Mouse (Mus musculus) thymus, adult 2 months (tissue): ENCODE measurements around the gene Stk10. TPM values are rescaled to one million over a fixed set of nuclear protein-coding genes. Genes with fewer than 3 reads are reported as not detected.

Experiments
- DNase-seq: peaks from one replicate; pipeline ENCODE4 v3.0.0; 2021
- H3K27ac ChIP-seq: fragments of 200-500 bp; 2 replicates; pipeline ENCODE4 v1.5.1; 2012; ENCODE audit warnings: low read length, control low read depth; ENCODE audit not compliant: control insufficient read depth, insufficient read depth
- H3K27me3 ChIP-seq: fragments of 200-500 bp; 2 replicates; pipeline ENCODE4 v1.6.1; 2012; ENCODE audit warnings: mild to moderate bottlenecking, low read length, moderate library complexity, mixed read lengths; ENCODE audit not compliant: control insufficient read depth, insufficient read depth
- H3K36me3 ChIP-seq: fragments of 200-500 bp; 2 replicates; pipeline ENCODE4 v1.6.1; 2012; ENCODE audit warnings: mild to moderate bottlenecking, low read length, moderate library complexity; ENCODE audit not compliant: control insufficient read depth, insufficient read depth
- H3K4me1 ChIP-seq: fragments of 200-500 bp; replicated peaks from 2 replicates; pipeline ENCODE4 v1.6.1; 2012; ENCODE audit warnings: low read length; ENCODE audit not compliant: control insufficient read depth, insufficient read depth
- H3K4me3 ChIP-seq: fragments of 200-500 bp; 2 replicates; pipeline ENCODE4 v1.5.1; 2012; ENCODE audit warnings: mild to moderate bottlenecking, low read length, control low read depth, moderate library complexity; ENCODE audit not compliant: control insufficient read depth, insufficient read depth
- CTCF ChIP-seq: fragments of 200-500 bp; IDR thresholded peaks from 2 replicates; pipeline ENCODE4 v1.5.1; 2012; ENCODE audit warnings: mild to moderate bottlenecking, control low read depth, low read length, moderate library complexity, borderline replicate concordance; ENCODE audit not compliant: control insufficient read depth, poor library complexity, insufficient read depth; ENCODE audit errors: extremely low read depth
- POLR2A ChIP-seq: fragments of 200-500 bp; IDR thresholded peaks from 2 replicates; pipeline ENCODE4 v1.6.1; 2012; ENCODE audit warnings: mild to moderate bottlenecking, low read length, control low read depth, moderate library complexity; ENCODE audit not compliant: control insufficient read depth, poor library complexity, insufficient read depth; ENCODE audit errors: extremely low read depth
- WGBS: fragments of 180-500 bp; shearing (Covaris S2); methylation state at CpG from one replicate; pipeline ENCODE4 v1.1.7; 2018; 5-methylcytosine and 5-hydroxymethylcytosine counted together
- polyA plus RNA-seq: library from polyadenylated mRNA; depleted of rRNA; stranded (reverse); fragments of >200 nt; gene quantifications from 2 replicates; pipeline ENCODE4 v1.2.3, GENCODE M21; 2012

Stk10 gene
- polyA plus RNA-seq, 1 experiment = 50.3 TPM

DNA sequence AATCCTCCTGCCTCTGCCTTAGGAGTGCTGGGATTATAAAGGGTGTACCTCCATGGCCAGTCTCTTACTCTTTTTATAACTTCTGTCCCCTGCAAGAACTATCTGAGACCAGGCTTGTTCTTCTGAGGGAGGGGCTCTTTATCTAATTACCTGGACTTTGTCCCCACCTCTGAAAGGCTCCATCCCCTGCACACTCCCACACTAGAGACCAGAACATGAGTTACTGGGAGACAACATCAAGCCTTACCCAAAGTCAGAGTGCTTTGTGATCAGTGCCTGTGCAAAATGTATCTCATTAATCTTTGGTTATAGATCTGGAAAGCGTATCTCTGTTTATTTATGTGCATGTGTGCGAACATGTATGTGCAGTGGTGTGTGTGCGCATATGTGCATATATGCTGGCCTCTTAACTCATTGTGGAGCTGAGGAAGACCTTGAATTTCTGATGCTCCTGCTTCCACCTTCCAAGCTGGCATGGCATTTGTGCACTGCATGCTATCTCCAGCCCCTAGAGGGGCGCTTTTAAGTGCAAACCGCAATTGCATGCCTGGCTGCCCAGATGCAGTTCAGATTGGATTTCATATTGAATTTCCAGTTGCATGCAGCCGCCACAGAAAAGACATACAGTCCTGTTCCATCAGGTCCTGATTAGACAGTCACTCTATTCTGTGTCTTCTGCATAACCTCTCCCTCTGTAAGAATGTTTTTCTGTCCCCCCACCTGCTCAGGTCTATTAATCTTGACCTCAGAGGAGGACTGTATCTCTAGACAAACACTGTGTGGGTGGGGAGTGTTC lies 43.1 kb downstream of the Stk10 start:
- WGBS = 95% methylated on average over 6 of the region's 6 CpGs
- peaks cover 15% of the 10 kb centered on the region for H3K4me1 ChIP-seq

DNA sequence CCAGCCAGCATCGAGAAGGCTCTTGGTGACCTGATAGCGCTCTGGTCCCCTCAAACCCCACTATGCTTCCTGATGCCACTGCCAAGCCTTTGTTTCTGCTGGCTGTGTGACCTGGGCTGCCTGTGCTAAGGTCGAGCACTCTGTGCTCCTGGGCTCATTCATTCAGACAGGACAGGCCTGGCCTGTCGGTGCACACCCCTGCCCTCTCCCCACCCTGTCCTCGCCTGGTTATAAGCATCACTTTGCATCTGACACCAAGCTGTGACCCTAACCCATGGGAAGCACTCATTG lies 43.6 kb downstream of the Stk10 start:
- Histone ChIP-seq H3K4me1 (peaks cover 19% of the 10 kb centered on the region), H3K36me3 (peaks cover 9% of the 10 kb centered on the region; the same call in 1 of the 2 replicates), H3K27ac (no peak overlapping the region), H3K27me3 (no peaks in the 10 kb centered on the region), H3K4me3 (no peak overlapping the region)
- DNase-seq = no peak
- TF ChIP-seq CTCF (no peak), POLR2A (no peak)
- 91% methylated on average over 5 of the region's 5 CpGs for WGBS

More for the DNA sequence above, 43.1 kb downstream of the Stk10 start:
- no peak overlapping the region for H3K4me3 ChIP-seq
- no peaks in the 10 kb centered on the region for H3K27me3 ChIP-seq
- no peak for DNase-seq
- peaks cover 9% of the 10 kb centered on the region; the same call in 1 of the 2 replicates for H3K36me3 ChIP-seq
- TF ChIP-seq POLR2A = no peak
- no peak for TF ChIP-seq CTCF
- no peak overlapping the region for H3K27ac ChIP-seq

DNA sequence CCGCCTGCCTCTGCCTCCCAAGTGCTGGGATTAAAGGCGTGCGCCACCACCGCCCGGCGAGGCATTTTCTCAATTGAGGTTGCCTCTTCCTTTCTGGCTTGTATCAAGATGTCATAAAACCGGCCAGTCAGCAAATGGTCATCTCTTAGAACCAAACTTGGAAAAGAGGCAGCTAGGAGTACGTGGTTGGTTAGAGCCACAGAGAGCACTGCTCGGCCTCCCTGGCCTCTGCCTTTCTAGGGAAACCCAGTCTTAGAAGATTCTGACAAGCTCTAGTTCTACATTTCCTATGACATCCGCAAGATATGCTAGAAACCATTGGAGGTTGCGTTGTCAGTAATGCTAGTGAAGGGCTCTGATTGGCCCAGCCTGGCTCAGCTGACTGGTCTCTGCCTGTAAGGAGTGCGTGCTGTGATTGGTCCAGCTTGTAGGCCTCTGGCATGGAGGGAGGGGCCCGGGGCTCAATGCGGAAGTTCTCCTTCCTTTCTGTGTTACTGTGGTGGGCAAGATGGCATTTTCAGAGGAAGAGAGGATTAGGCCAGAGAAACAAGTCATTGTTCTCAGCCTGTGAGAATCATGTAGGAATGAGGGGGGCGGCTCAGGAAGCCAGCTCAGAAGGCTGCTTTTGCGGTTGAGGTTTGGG lies 47.3 kb downstream of the Stk10 start:
- Histone ChIP-seq H3K4me3 (peak overlapping the region; percentile 8; the same call in 1 of the 2 replicates), H3K4me1 (peaks cover 30% of the 10 kb centered on the region), H3K36me3 (peaks cover 4% of the 10 kb centered on the region; the same call in 1 of the 2 replicates), H3K27me3 (no peaks in the 10 kb centered on the region), H3K27ac (peak overlapping the region; percentile 56)
- DNase-seq = peak; percentile 62
- 63% methylated on average over 16 of the region's 16 CpGs for WGBS
- TF ChIP-seq POLR2A = no peak
- TF ChIP-seq CTCF = no peak

DNA sequence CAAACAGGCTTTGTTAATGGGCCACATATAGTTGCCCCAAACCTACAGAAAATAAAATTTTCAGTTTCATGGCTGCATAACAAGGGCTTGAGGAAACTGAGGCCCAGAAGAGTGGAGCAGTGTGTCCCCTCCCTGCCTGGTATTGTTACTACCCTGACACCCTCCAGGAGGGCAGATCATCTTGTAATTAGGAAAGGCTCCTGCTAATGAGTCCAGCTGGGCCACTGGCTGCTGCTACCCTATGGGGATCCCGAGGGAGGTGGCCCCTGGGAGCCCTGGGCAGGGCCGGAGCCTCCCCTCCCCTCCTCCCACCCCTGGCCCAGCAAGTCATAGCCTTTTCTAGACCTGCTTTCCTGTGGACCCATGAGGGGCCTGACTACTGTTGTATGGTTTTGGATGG lies 47.9 kb downstream of the Stk10 start:
- H3K4me3 ChIP-seq = no peak overlapping the region
- H3K4me1 ChIP-seq = peaks cover 30% of the 10 kb centered on the region
- H3K27me3 ChIP-seq = no peaks in the 10 kb centered on the region
- no peak for TF ChIP-seq POLR2A
- DNase-seq = no peak
- H3K27ac ChIP-seq = peak overlapping the region; percentile 56
- WGBS = 97% methylated on average over 2 of the region's 2 CpGs
- peaks cover 1% of the 10 kb centered on the region; the same call in 1 of the 2 replicates for H3K36me3 ChIP-seq

DNA sequence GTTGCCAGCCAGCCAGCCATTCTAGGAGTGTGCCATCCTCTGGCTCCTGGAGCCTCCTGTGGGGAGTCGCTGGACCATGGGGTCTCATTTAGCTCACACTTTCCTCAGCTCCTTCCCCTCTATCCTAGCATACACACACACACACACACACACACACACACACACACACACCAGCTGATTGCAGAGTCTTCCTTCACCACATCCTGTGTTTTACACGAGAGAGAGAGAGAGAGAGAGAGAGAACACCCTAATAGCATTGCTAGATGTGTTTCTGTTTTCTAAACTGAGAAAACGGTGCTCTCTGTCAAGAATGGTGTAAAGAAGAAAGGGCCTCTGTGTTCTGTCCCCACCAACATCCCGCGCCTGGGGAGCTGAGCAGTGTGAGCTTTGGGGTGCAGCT lies 49.7 kb downstream of the Stk10 start:
- TF ChIP-seq POLR2A (no peak), CTCF (no peak)
- no peak overlapping the region for H3K4me3 ChIP-seq
- peaks cover 38% of the 10 kb centered on the region for H3K4me1 ChIP-seq
- peak; percentile 69 for DNase-seq
- H3K27me3 ChIP-seq = no peaks in the 10 kb centered on the region
- 3% methylated on average over 5 of the region's 5 CpGs for WGBS
- no peaks in the 10 kb centered on the region for H3K36me3 ChIP-seq
- H3K27ac ChIP-seq = peak overlapping the region; percentile 95

DNA sequence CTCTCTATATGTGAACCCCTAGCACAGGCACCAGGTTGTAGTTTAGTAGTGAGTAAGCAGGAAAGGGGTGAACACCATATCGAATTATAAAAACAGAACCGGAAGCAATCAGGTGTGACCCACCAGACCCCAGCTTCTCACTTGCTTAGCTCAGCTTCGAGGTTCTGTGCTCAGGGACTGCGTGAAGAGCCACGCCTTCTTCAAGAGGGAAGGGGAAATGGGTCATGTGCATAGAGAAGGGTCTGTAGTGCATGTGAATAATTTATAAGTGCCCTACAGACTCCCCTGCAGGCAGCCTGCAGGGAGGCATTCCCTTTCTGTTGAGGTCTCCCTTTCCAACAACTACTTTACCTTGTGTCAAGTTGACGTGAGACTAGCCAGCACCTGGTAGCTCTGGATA lies 52.9 kb downstream of the Stk10 start:
- no peak for DNase-seq
- Histone ChIP-seq H3K27me3 (no peaks in the 10 kb centered on the region), H3K36me3 (no peaks in the 10 kb centered on the region; the same call in 1 of the 2 replicates), H3K4me3 (no peak overlapping the region), H3K27ac (no peak overlapping the region), H3K4me1 (peaks cover 34% of the 10 kb centered on the region)
- TF ChIP-seq CTCF = no peak
- TF ChIP-seq POLR2A = no peak
- 66% methylated on average over 6 of the region's 6 CpGs for WGBS
